Mouse (Mus musculus) forebrain, embryonic 16.5 days (tissue): ENCODE results near the gene Pou3f3. TPM values are rescaled to one million over a fixed set of nuclear protein-coding genes. Genes with fewer than 3 reads are reported as not detected.
A peak's percentile ranks its signal among the peaks of the same experiment; 100 is the strongest.

Source experiments
- ATAC-seq: fragments of 200-750 bp; cut with Nextera tagmentation; 2 replicates; pipeline ENCODE4 v1.8.0; 2017; ENCODE audit warnings: mild to moderate bottlenecking, moderate library complexity
- H3K27ac ChIP-seq: fragments of 300-500 bp; sonication (generic); 2 replicates; pipeline ENCODE4 v1.5.1; 2014; ENCODE audit warnings: low read length, control low read depth
- H3K27me3 ChIP-seq: fragments of 300-500 bp; sonication (generic); replicated peaks from 2 replicates; pipeline ENCODE4 v1.6.1; 2014; ENCODE audit warnings: low read length; ENCODE audit not compliant: control insufficient read depth, insufficient read depth
- H3K36me3 ChIP-seq: fragments of 300-500 bp; sonication (generic); 2 replicates; pipeline ENCODE4 v1.6.1; 2014; ENCODE audit not compliant: control insufficient read depth, insufficient read depth
- H3K4me1 ChIP-seq: fragments of 300-500 bp; sonication (generic); replicated peaks from 2 replicates; pipeline ENCODE4 v1.6.1; 2014; ENCODE audit warnings: low read length; ENCODE audit not compliant: control insufficient read depth, insufficient read depth
- H3K4me2 ChIP-seq: fragments of 300-500 bp; sonication (generic); 2 replicates; pipeline ENCODE4 v1.6.1; 2014; ENCODE audit warnings: mild to moderate bottlenecking, low read length, control low read depth
- H3K4me3 ChIP-seq: fragments of 300-500 bp; sonication (generic); replicated peaks from 2 replicates; pipeline ENCODE4 v1.5.1; 2014; ENCODE audit warnings: mild to moderate bottlenecking, low read length, control low read depth
- H3K9ac ChIP-seq: fragments of 300-500 bp; sonication (generic); replicated peaks from 2 replicates; pipeline ENCODE4 v1.6.1; 2014; ENCODE audit warnings: low read depth, low read length, control low read depth
- H3K9me3 ChIP-seq: fragments of 300-500 bp; sonication (generic); 2 replicates; pipeline ENCODE4 v1.6.1; 2016; ENCODE audit warnings: low read length; ENCODE audit not compliant: control insufficient read depth
- WGBS: fragments of 180-500 bp; shearing (Covaris S2); extraction: QIAGEN DNeasy Blood & Tissue Kit; methylation state at CpG from one replicate; pipeline ENCODE4 v1.1.7; 2014; 5-methylcytosine and 5-hydroxymethylcytosine counted together
- polyA plus RNA-seq: library from polyadenylated mRNA; unstranded; fragments of >200 nt; fragmentation: Nextera tagmentation; extraction: Ambion mirVana; gene quantifications from 2 replicates; pipeline ENCODE4 v1.2.1, GENCODE M21; 2015

Pou3f3 gene
- polyA plus RNA-seq, 1 experiment from 2014 or later, result 41.0 TPM

- Histone ChIP-seq H3K9ac (peak overlapping the region; percentile 82), H3K9me3 (no peaks in the 10 kb centered on the region), H3K4me1 (peaks cover 41% of the 10 kb centered on the region), H3K36me3 (no peaks in the 10 kb centered on the region), H3K4me2 (peak overlapping the region; percentile 81), H3K27me3 (no peaks in the 10 kb centered on the region), H3K27ac (peak overlapping the region; percentile 89), H3K4me3 (peak overlapping the region; percentile 59)
- WGBS, result under 1% methylated on average over 46 of the region's 46 CpGs
- peak; percentile 29 for ATAC-seq
Observed at GRCm38 (mm10) chr1:42713104-42713932, 17.8 kb downstream of the Pou3f3 start.

GRCm38 (mm10) chr1:42714016-42714931 is 18.7 kb downstream of the Pou3f3 start:
- Histone ChIP-seq H3K27ac (peak overlapping the region; percentile 89), H3K4me2 (peak overlapping the region; percentile 81), H3K4me3 (peak overlapping the region; percentile 59), H3K27me3 (no peaks in the 10 kb centered on the region), H3K4me1 (peaks cover 41% of the 10 kb centered on the region), H3K9me3 (no peaks in the 10 kb centered on the region), H3K36me3 (no peaks in the 10 kb centered on the region), H3K9ac (peak overlapping the region; percentile 82)
- peak; percentile 66 for ATAC-seq
- WGBS, result 2% methylated on average over 24 of the region's 31 CpGs

GRCm38 (mm10) chr1:42718549-42718948 is 23.0 kb downstream of the Pou3f3 start:
- Histone ChIP-seq H3K27ac (no peak overlapping the region), H3K4me3 (no peak overlapping the region), H3K4me2 (no peak overlapping the region), H3K9ac (no peak overlapping the region), H3K9me3 (no peaks in the 10 kb centered on the region), H3K27me3 (no peaks in the 10 kb centered on the region), H3K36me3 (no peaks in the 10 kb centered on the region), H3K4me1 (peaks cover 19% of the 10 kb centered on the region)
- ATAC-seq, result peak; percentile 55
- WGBS, result 19% methylated on average over 5 of the region's 5 CpGs

- WGBS, result 56% methylated on average over 5 of the region's 5 CpGs
- Histone ChIP-seq H3K27me3 (no peaks in the 10 kb centered on the region), H3K36me3 (no peaks in the 10 kb centered on the region), H3K4me1 (peaks cover 9% of the 10 kb centered on the region), H3K9ac (no peak overlapping the region), H3K9me3 (no peaks in the 10 kb centered on the region), H3K4me3 (no peak overlapping the region), H3K4me2 (no peak overlapping the region), H3K27ac (0 out of 2 replicates have a peak overlapping the region, but pooled peaks have one; percentile 17)
- ATAC-seq, result peak; percentile 51; the same call in 1 of the 2 replicates
Observed at GRCm38 (mm10) chr1:42721353-42721752, 25.8 kb downstream of the Pou3f3 start.

- H3K27me3 ChIP-seq, result no peaks in the 10 kb centered on the region
- no peak overlapping the region for H3K27ac ChIP-seq
Observed at GRCm38 (mm10) chr1:42723769-42724300, 28.3 kb downstream of the Pou3f3 start.

GRCm38 (mm10) chr1:42724881-42725280 is 29.3 kb downstream of the Pou3f3 start:
- no peaks in the 10 kb centered on the region for H3K36me3 ChIP-seq
- no peaks in the 10 kb centered on the region for H3K9me3 ChIP-seq
- no peaks in the 10 kb centered on the region for H3K4me1 ChIP-seq
- no peak for ATAC-seq
- H3K9ac ChIP-seq, result no peak overlapping the region
- 94% methylated on average over 2 of the region's 2 CpGs for WGBS
- no peak overlapping the region for H3K4me2 ChIP-seq
- no peaks in the 10 kb centered on the region for H3K27me3 ChIP-seq
- H3K4me3 ChIP-seq, result no peak overlapping the region
- no peak overlapping the region for H3K27ac ChIP-seq

More at GRCm38 (mm10) chr1:42723769-42724300, 28.3 kb downstream of the Pou3f3 start:
- 74% methylated on average over 1 of the region's 1 CpGs for WGBS
- H3K4me1 ChIP-seq, result peaks cover 2% of the 10 kb centered on the region; the same call in 1 of the 2 replicates
- no peaks in the 10 kb centered on the region for H3K9me3 ChIP-seq
- no peaks in the 10 kb centered on the region for H3K36me3 ChIP-seq
- H3K9ac ChIP-seq, result no peak overlapping the region
- no peak overlapping the region for H3K4me3 ChIP-seq
- H3K4me2 ChIP-seq, result no peak overlapping the region
- ATAC-seq, result peak; percentile 62; the same call in 1 of the 2 replicates

- Histone ChIP-seq H3K27ac (no peak overlapping the region), H3K9ac (no peak overlapping the region), H3K4me1 (no peaks in the 10 kb centered on the region), H3K36me3 (no peaks in the 10 kb centered on the region), H3K9me3 (no peaks in the 10 kb centered on the region), H3K4me2 (no peak overlapping the region), H3K4me3 (no peak overlapping the region), H3K27me3 (no peaks in the 10 kb centered on the region)
- ATAC-seq, result no peak
- WGBS, result 89% methylated on average over 5 of the region's 5 CpGs
Observed at GRCm38 (mm10) chr1:42727161-42727560, 31.6 kb downstream of the Pou3f3 start.

- ATAC-seq, result no peak
- no peak overlapping the region for H3K9ac ChIP-seq
- no peaks in the 10 kb centered on the region for H3K4me1 ChIP-seq
- 49% methylated on average over 7 of the region's 7 CpGs for WGBS
- H3K27me3 ChIP-seq, result no peaks in the 10 kb centered on the region
- no peaks in the 10 kb centered on the region for H3K9me3 ChIP-seq
- no peak overlapping the region for H3K4me3 ChIP-seq
- H3K27ac ChIP-seq, result no peak overlapping the region
- H3K36me3 ChIP-seq, result no peaks in the 10 kb centered on the region
- no peak overlapping the region for H3K4me2 ChIP-seq
Observed at GRCm38 (mm10) chr1:42727676-42728075, 32.1 kb downstream of the Pou3f3 start.
